Mouse (Mus musculus) cortical plate, adult 2 months (tissue): Measurements from ENCODE around the gene Slfn1.
"Not testable (repeated sequence)": the region's sequence is repeated elsewhere in the genome, so short reads cannot be mapped to it uniquely, and the experiment has no call there.

Source experiments
- CTCF ChIP-seq: fragments of 200-500 bp; IDR thresholded peaks from 2 replicates; pipeline ENCODE4 v1.5.1; 2011; ENCODE audit warnings: mild to moderate bottlenecking, control low read depth, low read length; ENCODE audit not compliant: insufficient read depth; ENCODE audit errors: extremely low read depth
- POLR2A ChIP-seq: fragments of 200-500 bp; IDR thresholded peaks from 2 replicates; pipeline ENCODE4 v1.6.1; 2011; ENCODE audit warnings: mild to moderate bottlenecking, low read length, control low read depth; ENCODE audit not compliant: insufficient read depth; ENCODE audit errors: extremely low read depth

- TF ChIP-seq CTCF, POLR2A: not testable (repeated sequence)
Observed at GRCm38 (mm10) chr11:83137253-83137652, 20.6 kb downstream of the Slfn1 start.
